Mouse (Mus musculus) embryonic facial prominence, embryonic 12.5 days (tissue): ENCODE data around the gene Aldh18a1. TPM values are rescaled to one million over a fixed set of nuclear protein-coding genes. Genes with fewer than 3 reads are reported as not detected.
"Not testable (repeated sequence)": the region's sequence is repeated elsewhere in the genome, so short reads cannot be mapped to it uniquely, and the experiment has no call there.

Experiments
- ATAC-seq: fragments of 200-750 bp; cut with Nextera tagmentation; 2 replicates; pipeline ENCODE4 v1.8.0; 2017; ENCODE audit not compliant: insufficient number of reproducible peaks, insufficient read depth, low FRiP score, low TSS enrichment
- H3K27ac ChIP-seq: fragments of 300-500 bp; sonication (generic); 2 replicates; pipeline ENCODE4 v1.5.1; 2016; ENCODE audit warnings: mild to moderate bottlenecking
- H3K27me3 ChIP-seq: fragments of 300-500 bp; sonication (generic); 2 replicates; pipeline ENCODE4 v1.6.1; 2016; ENCODE audit warnings: mild to moderate bottlenecking, moderate library complexity
- H3K36me3 ChIP-seq: fragments of 300-500 bp; sonication (generic); 2 replicates; pipeline ENCODE4 v1.6.1; 2016; ENCODE audit warnings: mild to moderate bottlenecking
- H3K4me1 ChIP-seq: fragments of 300-500 bp; sonication (generic); 2 replicates; pipeline ENCODE4 v1.6.1; 2016
- H3K4me2 ChIP-seq: fragments of 300-500 bp; sonication (generic); replicated peaks from 2 replicates; pipeline ENCODE4 v1.6.1; 2016; ENCODE audit warnings: mild to moderate bottlenecking, moderate library complexity
- H3K4me3 ChIP-seq: fragments of 300-500 bp; sonication (generic); 2 replicates; pipeline ENCODE4 v1.5.1; 2016; ENCODE audit warnings: mild to moderate bottlenecking
- H3K9ac ChIP-seq: fragments of 300-500 bp; sonication (generic); 2 replicates; pipeline ENCODE4 v1.6.1; 2016; ENCODE audit warnings: mild to moderate bottlenecking, moderate library complexity
- H3K9me3 ChIP-seq: fragments of 300-500 bp; sonication (generic); 2 replicates; pipeline ENCODE4 v1.6.1; 2016; ENCODE audit warnings: mild to moderate bottlenecking, moderate library complexity
- WGBS: fragments of 180-500 bp; shearing (Covaris S2); methylation state at CpG from one replicate; pipeline ENCODE4 v1.1.7; 2016; 5-methylcytosine and 5-hydroxymethylcytosine counted together
- polyA plus RNA-seq: library from polyadenylated mRNA; unstranded; fragments of >200 nt; fragmentation: Nextera tagmentation; extraction: Ambion mirVana; gene quantifications from 2 replicates; pipeline ENCODE4 v1.2.1, GENCODE M21; 2016

Aldh18a1 gene
- polyA plus RNA-seq, 1 experiment from 2014 or later: 79.3 TPM

DNA sequence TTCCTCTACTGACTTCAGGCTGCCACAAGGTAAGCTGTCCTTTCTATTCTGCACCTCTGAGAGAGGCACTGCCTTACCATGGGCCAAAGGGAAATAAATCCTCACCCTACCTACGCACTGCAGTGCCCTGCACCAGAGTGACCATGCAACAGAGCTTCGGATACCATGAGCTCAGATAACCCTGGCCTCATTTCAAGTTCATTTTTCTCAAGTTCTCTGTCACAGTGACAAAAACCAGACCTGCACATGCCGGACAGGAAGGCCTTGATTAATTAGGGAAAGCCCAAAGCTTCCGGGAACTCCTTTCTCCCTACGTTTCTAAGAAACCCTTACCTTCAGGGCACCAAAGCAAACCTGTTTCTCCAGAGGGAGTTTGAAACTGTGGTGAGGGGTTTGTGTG is 6.6 kb downstream of the Aldh18a1 start:
- no peak for ATAC-seq
- peaks cover under 1% of the 10 kb centered on the region; the same call in 1 of the 2 replicates for H3K4me1 ChIP-seq
- H3K27ac ChIP-seq: no peak overlapping the region
- no peaks in the 10 kb centered on the region for H3K9me3 ChIP-seq
- no peak overlapping the region for H3K9ac ChIP-seq
- H3K4me2 ChIP-seq: no peak overlapping the region
- peaks cover 50% of the 10 kb centered on the region for H3K36me3 ChIP-seq
- no peaks in the 10 kb centered on the region for H3K27me3 ChIP-seq
- 75% methylated on average over 5 of the region's 5 CpGs for WGBS
- H3K4me3 ChIP-seq: no peak overlapping the region

DNA sequence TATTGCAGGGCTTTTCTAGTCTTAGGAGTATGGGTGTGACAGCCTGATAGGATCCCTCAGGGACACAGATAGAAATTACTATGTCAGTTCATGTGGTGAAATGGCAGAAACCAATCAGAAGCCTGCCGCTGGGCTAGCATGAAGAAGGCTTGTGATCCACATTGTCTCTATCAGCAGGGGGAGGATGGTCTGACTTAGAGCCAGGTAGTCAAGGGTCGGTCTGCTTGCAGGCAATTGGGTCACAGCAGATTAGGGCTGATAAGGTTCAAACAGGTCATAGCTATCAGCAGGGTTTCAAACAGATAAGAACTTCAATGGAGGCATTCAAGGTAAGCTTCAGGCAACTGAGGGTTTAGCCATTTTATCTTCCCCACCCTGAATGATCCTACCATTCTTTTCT is 7.4 kb downstream of the Aldh18a1 start:
- Histone ChIP-seq H3K4me3 (no peak overlapping the region), H3K9ac (no peak overlapping the region), H3K27me3 (no peaks in the 10 kb centered on the region), H3K4me1 (no peaks in the 10 kb centered on the region), H3K9me3 (no peaks in the 10 kb centered on the region), H3K4me2 (no peak overlapping the region), H3K27ac (no peak overlapping the region), H3K36me3 (peaks cover 57% of the 10 kb centered on the region)
- whole genome bisulfite sequencing: 85% methylated on average over 2 of the region's 2 CpGs
- ATAC-seq: no peak

DNA sequence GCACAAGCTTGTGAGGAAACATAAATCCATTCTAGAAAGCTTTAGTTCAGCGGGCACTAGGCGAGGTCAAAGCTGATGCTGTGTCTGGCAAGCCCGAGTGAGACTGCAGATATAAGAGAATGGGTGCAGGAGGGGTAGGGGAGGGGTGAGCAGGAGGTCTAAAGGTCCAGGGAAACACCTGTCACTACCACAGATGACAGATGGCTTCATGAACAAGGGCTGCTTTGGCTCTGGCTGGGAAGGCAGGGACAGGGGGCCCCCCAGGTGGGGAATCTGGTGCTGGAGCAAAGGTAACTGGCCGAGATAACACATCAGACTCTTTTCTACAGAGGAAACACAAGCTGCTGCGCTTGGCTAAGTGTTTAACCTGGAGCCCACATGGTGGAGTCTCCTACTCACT is 12.8 kb downstream of the Aldh18a1 start:
- Histone ChIP-seq H3K4me2 (no peak overlapping the region), H3K4me1 (no peaks in the 10 kb centered on the region), H3K27me3 (no peaks in the 10 kb centered on the region), H3K9ac (no peak overlapping the region), H3K27ac (no peak overlapping the region), H3K9me3 (peaks cover 5% of the 10 kb centered on the region; the same call in 1 of the 2 replicates), H3K36me3 (peaks cover 81% of the 10 kb centered on the region), H3K4me3 (no peak overlapping the region)
- 88% methylated on average over 5 of the region's 5 CpGs for WGBS
- no peak for ATAC-seq

DNA sequence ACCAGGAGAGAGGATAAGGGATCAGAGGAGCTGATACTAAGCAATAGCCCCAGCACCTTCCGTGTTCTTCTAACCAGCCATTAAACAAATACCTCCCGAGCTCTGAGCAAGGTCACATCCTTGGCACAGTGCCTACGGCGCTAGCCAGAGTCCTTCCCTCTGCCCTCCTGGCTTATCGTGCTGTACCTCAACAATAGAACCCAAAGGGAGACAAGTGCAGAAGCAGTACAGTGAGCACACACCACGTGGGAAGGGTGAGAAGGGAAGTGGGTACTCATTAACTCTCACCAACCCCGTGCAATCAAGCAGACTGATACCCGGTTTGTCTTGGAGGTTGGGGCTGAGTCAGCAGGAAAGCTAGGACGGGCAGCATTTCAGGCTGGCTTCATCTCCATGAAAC is 17.5 kb downstream of the Aldh18a1 start:
- WGBS: 93% methylated on average over 9 of the region's 9 CpGs
- Histone ChIP-seq H3K27ac (no peak overlapping the region), H3K27me3 (no peaks in the 10 kb centered on the region), H3K36me3 (peaks cover 94% of the 10 kb centered on the region), H3K4me3 (no peak overlapping the region), H3K9ac (no peak overlapping the region), H3K9me3 (peaks cover 9% of the 10 kb centered on the region; the same call in 1 of the 2 replicates), H3K4me2 (no peak overlapping the region), H3K4me1 (no peaks in the 10 kb centered on the region)
- ATAC-seq: no peak

DNA sequence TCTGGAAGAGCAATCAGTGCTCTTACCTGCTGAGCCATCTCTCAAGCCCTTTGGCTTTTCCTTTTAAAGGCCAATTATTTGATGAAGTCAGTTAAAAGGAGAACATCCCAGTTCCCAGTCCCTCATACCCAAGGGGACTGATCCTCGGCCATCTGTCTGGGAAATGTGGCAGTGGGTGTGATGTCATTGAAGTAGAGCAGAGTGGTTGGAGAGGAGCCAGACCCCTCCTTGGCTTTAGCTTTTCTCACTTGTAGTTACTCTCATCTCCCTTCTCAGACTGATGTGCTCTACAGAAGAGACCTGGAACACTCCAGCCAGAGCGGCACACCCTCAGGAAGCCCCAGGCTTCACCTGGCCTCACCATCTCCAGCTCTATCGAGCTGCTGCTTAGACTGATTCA is 20.6 kb downstream of the Aldh18a1 start:
- no peak for ATAC-seq
- 80% methylated on average over 3 of the region's 3 CpGs for WGBS
- Histone ChIP-seq H3K4me1 (no peaks in the 10 kb centered on the region), H3K36me3 (peaks cover 93% of the 10 kb centered on the region), H3K27me3 (no peaks in the 10 kb centered on the region), H3K27ac (no peak overlapping the region), H3K4me3 (no peak overlapping the region), H3K9ac (no peak overlapping the region), H3K9me3 (peaks cover 9% of the 10 kb centered on the region; the same call in 1 of the 2 replicates), H3K4me2 (no peak overlapping the region)

DNA sequence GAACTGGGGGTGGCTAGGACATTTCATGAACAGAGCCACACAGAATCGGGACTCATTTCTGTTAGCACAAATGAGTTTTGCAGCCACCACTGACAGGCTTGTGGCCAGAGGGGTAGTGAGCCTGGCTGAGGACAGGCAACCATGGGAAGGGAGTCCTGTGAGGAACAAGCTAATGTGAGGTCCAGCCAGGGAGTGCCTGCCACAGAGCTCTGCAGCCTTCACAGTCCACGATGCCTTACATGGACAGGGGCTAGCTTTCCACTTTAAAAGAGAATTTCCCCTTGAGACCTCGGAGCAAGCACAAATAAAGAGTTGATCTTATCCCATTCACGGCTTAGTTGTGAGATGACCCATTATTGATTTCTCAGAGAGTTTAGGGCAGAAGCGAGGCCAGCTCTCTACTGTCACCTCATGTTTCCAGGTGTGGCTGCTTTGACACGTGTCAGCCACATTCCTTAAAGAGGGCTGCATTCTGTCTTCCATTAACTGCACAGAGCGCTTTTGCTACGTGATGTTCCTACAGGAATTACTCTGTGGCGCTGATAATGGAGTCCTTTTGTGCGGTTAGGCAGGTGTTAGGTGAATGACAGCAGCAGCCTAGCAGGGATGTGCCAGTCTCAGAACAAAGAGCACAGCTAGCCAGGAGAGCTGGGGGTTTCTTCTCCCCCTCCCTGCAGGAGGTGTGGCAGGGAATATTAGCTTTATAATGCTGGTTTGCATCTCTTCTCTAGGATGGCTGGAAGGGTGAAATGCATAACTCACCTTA is 24.2 kb downstream of the Aldh18a1 start:
- H3K27me3 ChIP-seq: no peaks in the 10 kb centered on the region
- H3K9ac ChIP-seq: no peak overlapping the region
- 87% methylated on average over 10 of the region's 10 CpGs for WGBS
- no peak overlapping the region for H3K4me2 ChIP-seq
- H3K36me3 ChIP-seq: peaks cover 70% of the 10 kb centered on the region
- no peak overlapping the region for H3K27ac ChIP-seq
- no peaks in the 10 kb centered on the region for H3K4me1 ChIP-seq
- no peaks in the 10 kb centered on the region for H3K9me3 ChIP-seq
- no peak for ATAC-seq
- no peak overlapping the region for H3K4me3 ChIP-seq

DNA sequence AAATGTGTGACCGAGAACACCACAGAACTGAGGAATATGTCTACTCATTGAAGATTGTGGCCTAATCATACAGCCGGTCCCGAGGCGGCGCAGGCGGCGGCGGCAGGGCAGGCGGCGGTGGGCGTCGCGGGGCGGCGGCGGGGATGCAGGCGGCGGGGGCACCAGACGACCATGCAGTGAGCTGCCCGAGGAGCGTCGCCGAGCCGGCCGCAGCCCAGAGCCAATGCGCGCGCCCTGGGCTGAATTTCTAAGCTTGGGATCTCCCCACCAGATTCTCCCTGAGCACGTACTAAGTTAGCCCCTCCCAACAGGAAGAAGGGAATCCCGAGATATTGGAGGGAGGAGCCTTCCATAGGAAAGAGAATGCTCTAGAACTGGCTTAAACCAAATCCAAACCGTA is 26.7 kb downstream of the Aldh18a1 start:
- not testable (repeated sequence) for H3K9me3 ChIP-seq, H3K4me2 ChIP-seq, H3K27ac ChIP-seq, H3K9ac ChIP-seq, H3K4me3 ChIP-seq, H3K27me3 ChIP-seq, ATAC-seq, H3K4me1 ChIP-seq
- WGBS: 68% methylated on average over 12 of the region's 31 CpGs
- peaks cover 62% of the 10 kb centered on the region for H3K36me3 ChIP-seq

DNA sequence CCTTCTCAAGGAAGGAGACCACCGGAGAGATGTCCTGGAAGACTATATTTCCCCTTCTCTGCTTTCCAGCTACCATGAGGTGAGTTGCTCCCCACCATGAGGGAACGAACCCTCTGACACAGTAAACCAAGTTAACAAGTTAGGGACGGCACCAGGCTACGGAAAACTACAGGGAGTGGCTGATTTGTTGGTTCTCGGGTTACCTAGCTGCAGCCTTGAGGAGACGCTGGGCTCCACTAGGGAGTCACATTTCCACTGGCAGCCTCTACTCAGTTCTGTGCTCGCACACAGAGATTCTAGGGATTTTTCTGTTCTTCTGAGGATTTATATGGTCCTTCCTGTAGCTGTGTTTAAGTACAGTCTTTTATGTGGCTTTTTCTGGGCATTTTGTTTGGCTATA is 32.2 kb downstream of the Aldh18a1 start:
- Histone ChIP-seq H3K9me3 (no peaks in the 10 kb centered on the region), H3K9ac (no peak overlapping the region), H3K27ac (no peak overlapping the region), H3K4me1 (no peaks in the 10 kb centered on the region), H3K4me3 (no peak overlapping the region), H3K4me2 (no peak overlapping the region), H3K36me3 (peaks cover 65% of the 10 kb centered on the region), H3K27me3 (no peaks in the 10 kb centered on the region)
- WGBS: 51% methylated on average over 7 of the region's 7 CpGs
- ATAC-seq: no peak

DNA sequence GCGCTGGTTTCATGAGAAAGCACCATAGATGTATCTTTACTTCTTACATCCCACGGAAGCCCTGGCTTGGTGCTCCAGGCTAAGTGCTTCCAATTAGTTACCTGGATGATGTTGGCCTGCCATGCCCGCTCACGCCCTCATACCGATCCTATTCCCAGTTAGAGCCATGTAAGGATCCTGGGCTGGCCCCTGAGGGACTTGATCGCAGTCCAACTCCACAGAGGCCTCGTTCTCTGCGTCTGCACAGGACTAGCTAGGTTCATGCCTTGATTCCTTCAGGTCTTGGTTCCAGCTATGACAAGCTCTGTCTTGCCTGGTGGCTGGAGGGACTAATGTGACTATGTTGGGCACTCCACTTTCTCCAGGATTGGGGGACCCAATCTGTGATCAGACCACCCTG is 33.1 kb downstream of the Aldh18a1 start:
- Histone ChIP-seq H3K9ac (no peak overlapping the region), H3K27me3 (no peaks in the 10 kb centered on the region), H3K9me3 (no peaks in the 10 kb centered on the region), H3K4me1 (no peaks in the 10 kb centered on the region), H3K4me3 (no peak overlapping the region), H3K27ac (no peak overlapping the region), H3K4me2 (no peak overlapping the region), H3K36me3 (peaks cover 73% of the 10 kb centered on the region)
- WGBS: 94% methylated on average over 8 of the region's 8 CpGs
- no peak for ATAC-seq

DNA sequence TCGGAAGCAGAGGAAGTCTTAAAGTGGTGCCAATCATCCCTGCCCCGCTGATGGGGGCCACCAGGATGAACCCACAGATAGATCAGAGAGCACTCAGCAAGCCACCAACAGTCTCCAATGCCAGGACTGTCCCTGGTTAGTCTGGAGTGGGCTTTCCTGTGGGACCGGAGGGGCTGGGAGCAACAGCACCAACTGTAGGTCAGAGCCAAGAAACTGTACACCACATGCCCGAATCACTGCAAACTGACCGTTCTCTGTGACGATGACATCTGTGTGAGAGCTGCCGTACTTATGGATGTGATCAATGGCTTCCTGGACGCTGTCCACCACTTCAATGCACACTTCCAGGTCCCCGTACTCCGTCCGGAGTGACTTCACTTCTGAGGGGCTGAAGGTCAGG is 33.9 kb downstream of the Aldh18a1 start:
- Histone ChIP-seq H3K9me3 (no peaks in the 10 kb centered on the region), H3K4me3 (no peak overlapping the region), H3K9ac (no peak overlapping the region), H3K36me3 (peaks cover 73% of the 10 kb centered on the region), H3K4me2 (no peak overlapping the region), H3K27ac (no peak overlapping the region), H3K27me3 (no peaks in the 10 kb centered on the region), H3K4me1 (no peaks in the 10 kb centered on the region)
- no peak for ATAC-seq
- 89% methylated on average over 11 of the region's 11 CpGs for WGBS

DNA sequence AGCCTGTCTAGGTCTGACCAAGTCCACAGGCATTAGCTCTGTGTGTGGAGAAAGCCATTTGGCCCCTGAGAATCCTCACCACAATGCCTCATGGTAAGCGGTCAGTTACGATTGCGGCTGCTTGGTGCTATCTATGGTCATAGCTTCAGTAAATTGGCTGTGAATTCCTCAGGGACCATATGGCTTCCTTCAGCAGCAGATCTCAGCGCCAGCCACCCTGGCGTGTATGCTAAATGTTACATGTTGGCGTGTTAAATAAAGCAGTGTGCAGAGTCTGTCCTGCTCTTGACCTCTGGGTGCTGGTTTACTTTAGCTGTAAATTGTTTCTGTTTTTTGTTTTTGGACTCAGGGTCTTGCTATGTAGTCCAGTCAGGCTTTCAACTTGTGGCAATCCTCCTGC is 34.4 kb downstream of the Aldh18a1 start:
- Histone ChIP-seq H3K27ac (no peak overlapping the region), H3K36me3 (peaks cover 73% of the 10 kb centered on the region), H3K4me1 (peaks cover 1% of the 10 kb centered on the region), H3K9ac (no peak overlapping the region), H3K4me2 (no peak overlapping the region), H3K27me3 (no peaks in the 10 kb centered on the region), H3K4me3 (no peak overlapping the region), H3K9me3 (no peaks in the 10 kb centered on the region)
- WGBS: 91% methylated on average over 6 of the region's 6 CpGs
- ATAC-seq: no peak

DNA sequence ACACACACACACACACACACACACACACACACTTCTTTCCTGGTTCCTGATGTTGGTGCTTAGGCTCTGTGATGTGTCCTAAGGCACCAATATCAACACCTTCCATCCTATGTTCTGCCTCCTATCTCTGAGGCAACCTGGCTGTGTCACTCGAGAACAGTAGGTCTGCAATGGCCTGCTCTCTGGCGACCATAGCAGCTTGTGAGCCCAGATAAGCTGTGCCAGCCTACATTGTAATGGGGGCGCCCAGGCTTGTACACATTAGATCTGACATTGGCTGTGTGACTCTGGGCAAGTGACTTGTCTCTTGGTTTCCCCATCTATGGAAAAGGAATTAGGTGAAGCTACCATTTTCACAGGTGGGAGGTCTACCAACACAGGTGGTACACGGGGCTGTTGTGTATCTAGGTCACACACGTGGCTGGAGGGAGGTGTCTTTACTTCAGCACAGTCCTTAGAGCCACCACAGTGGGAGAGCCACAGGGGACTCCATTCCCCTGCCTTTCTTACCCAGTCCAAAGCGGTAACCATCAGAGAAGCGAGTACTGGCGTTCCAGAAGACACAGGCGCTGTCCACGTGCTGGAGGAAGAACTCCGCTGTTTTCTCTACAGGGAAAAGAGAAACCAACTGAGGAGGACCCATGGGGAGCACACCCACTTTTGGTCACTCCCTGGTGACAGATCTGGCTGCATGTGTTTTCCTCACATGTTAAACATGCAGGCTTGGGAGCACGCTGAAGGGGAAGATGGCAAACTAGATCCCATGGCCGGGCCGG is 35.1 kb downstream of the Aldh18a1 start:
- ATAC-seq: no peak
- H3K4me1 ChIP-seq: peaks cover 5% of the 10 kb centered on the region
- H3K4me2 ChIP-seq: no peak overlapping the region
- H3K9ac ChIP-seq: no peak overlapping the region
- no peak overlapping the region for H3K27ac ChIP-seq
- no peak overlapping the region for H3K4me3 ChIP-seq
- peaks cover 73% of the 10 kb centered on the region for H3K36me3 ChIP-seq
- no peaks in the 10 kb centered on the region for H3K27me3 ChIP-seq
- no peaks in the 10 kb centered on the region for H3K9me3 ChIP-seq
- 86% methylated on average over 14 of the region's 14 CpGs for WGBS
